Mouse (Mus musculus) monocyte, adult 2 months (primary cell): ENCODE measurements around the gene Prr5.

Experiments used
- DNase-seq, 2 experiments: peaks; one replicate each; pipeline ENCODE4 v3.0.0; 2022; ENCODE audit warnings: low spot score in 2 of 2, low read depth in 1 of 2

Gene Prr5

GRCm38 (mm10) chr15:84668938-84669747 lies at the start of gene Prr5:
Gene Prr5 (plus strand): TSS chr15:84669620.
- no peak for DNase-seq

- DNase-seq, result no peak
Measured at GRCm38 (mm10) chr15:84620028-84620427, 49.4 kb upstream of the Prr5 start.

GRCm38 (mm10) chr15:84621722-84622428 lies 47.5 kb upstream of the Prr5 start:
- DNase-seq, result no peak

GRCm38 (mm10) chr15:84624870-84625269 lies 44.5 kb upstream of the Prr5 start:
- DNase-seq, result no peak

GRCm38 (mm10) chr15:84625712-84626414 lies 43.6 kb upstream of the Prr5 start:
- no peak for DNase-seq

- DNase-seq, result no peak
Measured at GRCm38 (mm10) chr15:84627308-84627707, 42.1 kb upstream of the Prr5 start.

- DNase-seq, result no peak
Measured at GRCm38 (mm10) chr15:84629680-84630079, 39.7 kb upstream of the Prr5 start.

- peak in 1 of 2 experiments; percentile 16 for DNase-seq
Measured at GRCm38 (mm10) chr15:84631560-84631959, 37.9 kb upstream of the Prr5 start.

GRCm38 (mm10) chr15:84634361-84634760 lies 35.1 kb upstream of the Prr5 start:
- no peak for DNase-seq

- no peak for DNase-seq
Measured at GRCm38 (mm10) chr15:84638405-84638804, 31.0 kb upstream of the Prr5 start.

- DNase-seq, result no peak
Measured at GRCm38 (mm10) chr15:84639072-84639450, 30.4 kb upstream of the Prr5 start.

- DNase-seq, result no peak
Measured at GRCm38 (mm10) chr15:84639451-84640136, 29.8 kb upstream of the Prr5 start.

- DNase-seq, result no peak
Measured at GRCm38 (mm10) chr15:84640722-84641121, 28.7 kb upstream of the Prr5 start.

GRCm38 (mm10) chr15:84641127-84641526 lies 28.3 kb upstream of the Prr5 start:
- no peak for DNase-seq

- no peak for DNase-seq
Measured at GRCm38 (mm10) chr15:84641948-84642347, 27.5 kb upstream of the Prr5 start.

GRCm38 (mm10) chr15:84643178-84643577 lies 26.2 kb upstream of the Prr5 start:
- no peak for DNase-seq

GRCm38 (mm10) chr15:84651481-84651880 lies 17.9 kb upstream of the Prr5 start:
- no peak for DNase-seq

- DNase-seq, result no peak
Measured at GRCm38 (mm10) chr15:84653151-84653550, 16.3 kb upstream of the Prr5 start.

- DNase-seq, result no peak
Measured at GRCm38 (mm10) chr15:84653979-84654966, 15.1 kb upstream of the Prr5 start.

- no peak for DNase-seq
Measured at GRCm38 (mm10) chr15:84654975-84655374, 14.4 kb upstream of the Prr5 start.
